Mouse (Mus musculus) kidney, postnatal 0 days (tissue): ENCODE results near the gene Ccdc85c. TPM values are rescaled to one million over a fixed set of nuclear protein-coding genes. Genes with fewer than 3 reads are reported as not detected.
A peak's percentile ranks its signal among the peaks of the same experiment; 100 is the strongest.

Experiments used
- ATAC-seq: fragments of 200-750 bp; cut with Nextera tagmentation; replicated peaks from 2 replicates; pipeline ENCODE4 v1.8.0; 2017; ENCODE audit warnings: low read depth, moderate number of reproducible peaks, moderate TSS enrichment, moderate library complexity; ENCODE audit not compliant: low FRiP score
- DNase-seq: peaks from one replicate; pipeline ENCODE4 v3.0.0-alpha.2; 2016; ENCODE audit warnings: low spot score
- H3K27ac ChIP-seq: fragments of 300-500 bp; sonication (generic); 2 replicates; pipeline ENCODE4 v1.5.1; 2014; ENCODE audit warnings: mild to moderate bottlenecking
- H3K27me3 ChIP-seq: fragments of 300-500 bp; sonication (generic); 2 replicates; pipeline ENCODE4 v1.6.1; 2014; ENCODE audit warnings: low read length, mixed read lengths; ENCODE audit not compliant: insufficient read depth
- H3K36me3 ChIP-seq: fragments of 300-500 bp; sonication (generic); 2 replicates; pipeline ENCODE4 v1.6.1; 2014; ENCODE audit warnings: low read length, mixed read lengths; ENCODE audit not compliant: insufficient read depth
- H3K4me1 ChIP-seq: fragments of 300-500 bp; sonication (generic); replicated peaks from 2 replicates; pipeline ENCODE4 v1.6.1; 2014; ENCODE audit warnings: antibody characterized with exemption, low read length, mixed read lengths; ENCODE audit not compliant: insufficient read depth
- H3K4me2 ChIP-seq: fragments of 300-500 bp; sonication (generic); 2 replicates; pipeline ENCODE4 v1.6.1; 2014; ENCODE audit warnings: mild to moderate bottlenecking, low read length, moderate library complexity, mixed read lengths
- H3K4me3 ChIP-seq: fragments of 300-500 bp; sonication (generic); replicated peaks from 2 replicates; pipeline ENCODE4 v1.5.1; 2014; ENCODE audit warnings: low read depth, low read length
- H3K9ac ChIP-seq: fragments of 300-500 bp; sonication (generic); 2 replicates; pipeline ENCODE4 v1.6.1; 2014; ENCODE audit warnings: low read depth, low read length
- H3K9me3 ChIP-seq: fragments of 300-500 bp; sonication (generic); replicated peaks from 2 replicates; pipeline ENCODE4 v1.6.1; 2016; ENCODE audit warnings: low read length, inconsistent platforms, mixed read lengths
- CTCF ChIP-seq: IDR thresholded peaks from 2 replicates; pipeline ENCODE4 v1.5.1; 2016; ENCODE audit warnings: antibody characterized with exemption, low read depth, mild to moderate bottlenecking, moderate library complexity
- WGBS: fragments of 180-500 bp; shearing (Covaris S2); extraction: QIAGEN DNeasy Blood & Tissue Kit; methylation state at CpG from one replicate; pipeline ENCODE4 v1.1.7; 2014; 5-methylcytosine and 5-hydroxymethylcytosine counted together
- polyA plus RNA-seq: library from polyadenylated mRNA; unstranded; fragments of >200 nt; fragmentation: Nextera tagmentation; extraction: Ambion mirVana; gene quantifications from 2 replicates; pipeline ENCODE4 v1.2.1, GENCODE M21; 2015

Ccdc85c gene
- polyA plus RNA-seq, 1 experiment from 2014 or later = 7.7 TPM

GRCm38 (mm10) chr12:108275920-108276822 is 946 bp upstream of the Ccdc85c start:
- Histone ChIP-seq H3K9ac (peak overlapping the region; percentile 60), H3K4me3 (peak overlapping the region; percentile 69), H3K4me1 (peaks cover 45% of the 10 kb centered on the region), H3K36me3 (no peaks in the 10 kb centered on the region), H3K9me3 (no peaks in the 10 kb centered on the region), H3K27me3 (no peaks in the 10 kb centered on the region), H3K4me2 (peak overlapping the region; percentile 97), H3K27ac (peak overlapping the region; percentile 78)
- TF ChIP-seq CTCF = no peak
- ATAC-seq (no peak; the same call in 1 of the 2 replicates), DNase-seq (no peak)
- WGBS = under 1% methylated on average over 47 of the region's 47 CpGs

DNA sequence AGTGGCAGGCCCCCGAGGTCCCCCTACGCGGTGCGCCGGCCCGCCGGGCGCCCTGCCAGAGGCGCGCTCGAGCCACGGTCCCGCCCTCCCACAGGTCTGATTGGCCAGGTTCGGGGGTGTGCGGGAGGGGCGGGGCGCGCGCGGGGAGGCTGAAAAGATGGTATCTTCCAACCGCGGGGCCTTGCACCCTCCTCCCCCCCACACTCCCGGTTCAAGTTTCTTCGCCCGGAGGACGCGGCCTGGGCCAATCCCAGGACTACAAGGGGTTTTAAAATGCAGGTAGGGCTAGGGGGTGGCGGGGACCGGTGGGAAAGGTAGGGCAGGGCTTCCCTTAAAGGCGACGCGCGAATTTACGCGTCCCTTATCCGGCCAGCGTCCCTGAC is 274 bp upstream of the Ccdc85c start:
- under 1% methylated on average over 36 of the region's 37 CpGs for WGBS
- DNase-seq (peak; percentile 97), ATAC-seq (peak; percentile 95)
- H3K4me2 ChIP-seq = peak overlapping the region; percentile 98
- peak overlapping the region; percentile 69 for H3K4me3 ChIP-seq
- H3K4me1 ChIP-seq = peaks cover 51% of the 10 kb centered on the region
- peak overlapping the region; percentile 78 for H3K27ac ChIP-seq
- no peak for TF ChIP-seq CTCF
- H3K36me3 ChIP-seq = no peaks in the 10 kb centered on the region
- H3K9me3 ChIP-seq = no peaks in the 10 kb centered on the region
- H3K9ac ChIP-seq = peak overlapping the region; percentile 60
- H3K27me3 ChIP-seq = no peaks in the 10 kb centered on the region

- Histone ChIP-seq H3K4me2 (peak overlapping the region; percentile 98), H3K36me3 (no peaks in the 10 kb centered on the region), H3K27me3 (no peaks in the 10 kb centered on the region), H3K4me1 (peaks cover 53% of the 10 kb centered on the region), H3K9ac (peak overlapping the region; percentile 79), H3K9me3 (no peaks in the 10 kb centered on the region), H3K27ac (no peak overlapping the region), H3K4me3 (peak overlapping the region; percentile 69)
- no peak for TF ChIP-seq CTCF
- ATAC-seq = no peak
- DNase-seq = no peak
- WGBS = under 1% methylated on average over 35 of the region's 35 CpGs
Measured at GRCm38 (mm10) chr12:108274313-108274595, 971 bp downstream of the Ccdc85c start.

GRCm38 (mm10) chr12:108273466-108274312 is 1.5 kb downstream of the Ccdc85c start:
- H3K4me2 ChIP-seq = peak overlapping the region; percentile 98
- WGBS = 7% methylated on average over 21 of the region's 21 CpGs

GRCm38 (mm10) chr12:108272143-108272635 is 3.0 kb downstream of the Ccdc85c start:
- no peak overlapping the region for H3K9ac ChIP-seq
- DNase-seq = no peak
- H3K4me1 ChIP-seq = peaks cover 49% of the 10 kb centered on the region
- 50% methylated on average over 7 of the region's 7 CpGs for WGBS
- no peak overlapping the region for H3K4me3 ChIP-seq
- H3K9me3 ChIP-seq = no peaks in the 10 kb centered on the region
- peak overlapping the region; percentile 98 for H3K4me2 ChIP-seq
- H3K27me3 ChIP-seq = no peaks in the 10 kb centered on the region
- no peak overlapping the region for H3K27ac ChIP-seq
- no peak for ATAC-seq
- no peak for TF ChIP-seq CTCF
- H3K36me3 ChIP-seq = no peaks in the 10 kb centered on the region

More at GRCm38 (mm10) chr12:108273466-108274312, 1.5 kb downstream of the Ccdc85c start:
- Histone ChIP-seq H3K36me3 (no peaks in the 10 kb centered on the region), H3K4me1 (peaks cover 53% of the 10 kb centered on the region), H3K27me3 (no peaks in the 10 kb centered on the region), H3K9me3 (no peaks in the 10 kb centered on the region), H3K9ac (peak overlapping the region; percentile 79), H3K4me3 (peak overlapping the region; percentile 69), H3K27ac (no peak overlapping the region)
- no peak for DNase-seq
- no peak for TF ChIP-seq CTCF
- ATAC-seq = no peak
